Mouse (Mus musculus) urinary bladder, postnatal 14 days (tissue): ENCODE results near the gene Ccnf.

Experiments
- DNase-seq: peaks from one replicate; pipeline ENCODE4 v3.0.0; 2021; ENCODE audit warnings: low spot score

Ccnf gene

GRCm38 (mm10) chr17:24224741-24225140 lies 26.5 kb downstream of the Ccnf start:
- no peak for DNase-seq

DNA sequence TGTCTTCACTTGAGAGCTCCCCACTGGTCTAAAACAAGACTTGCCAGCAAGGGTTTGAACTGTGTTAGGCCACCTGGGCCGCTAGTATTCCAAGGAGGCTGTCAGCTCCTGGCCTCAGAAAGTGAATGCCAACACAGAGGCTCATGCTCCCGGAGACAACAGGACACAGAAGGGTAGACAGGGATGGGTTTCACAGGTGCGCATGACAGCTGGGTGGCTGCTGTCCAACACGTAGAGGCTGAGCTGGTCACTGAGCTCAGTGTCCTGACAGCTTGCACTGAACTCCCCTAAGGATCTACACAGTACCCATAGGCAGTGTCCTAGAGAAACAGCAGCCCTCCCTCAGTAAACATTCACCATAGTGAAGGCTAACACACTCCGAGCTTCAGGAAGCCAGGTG lies 27.8 kb downstream of the Ccnf start:
- DNase-seq, result no peak

- DNase-seq, result no peak
Observed at GRCm38 (mm10) chr17:24222653-24223052, 28.6 kb downstream of the Ccnf start.

DNA sequence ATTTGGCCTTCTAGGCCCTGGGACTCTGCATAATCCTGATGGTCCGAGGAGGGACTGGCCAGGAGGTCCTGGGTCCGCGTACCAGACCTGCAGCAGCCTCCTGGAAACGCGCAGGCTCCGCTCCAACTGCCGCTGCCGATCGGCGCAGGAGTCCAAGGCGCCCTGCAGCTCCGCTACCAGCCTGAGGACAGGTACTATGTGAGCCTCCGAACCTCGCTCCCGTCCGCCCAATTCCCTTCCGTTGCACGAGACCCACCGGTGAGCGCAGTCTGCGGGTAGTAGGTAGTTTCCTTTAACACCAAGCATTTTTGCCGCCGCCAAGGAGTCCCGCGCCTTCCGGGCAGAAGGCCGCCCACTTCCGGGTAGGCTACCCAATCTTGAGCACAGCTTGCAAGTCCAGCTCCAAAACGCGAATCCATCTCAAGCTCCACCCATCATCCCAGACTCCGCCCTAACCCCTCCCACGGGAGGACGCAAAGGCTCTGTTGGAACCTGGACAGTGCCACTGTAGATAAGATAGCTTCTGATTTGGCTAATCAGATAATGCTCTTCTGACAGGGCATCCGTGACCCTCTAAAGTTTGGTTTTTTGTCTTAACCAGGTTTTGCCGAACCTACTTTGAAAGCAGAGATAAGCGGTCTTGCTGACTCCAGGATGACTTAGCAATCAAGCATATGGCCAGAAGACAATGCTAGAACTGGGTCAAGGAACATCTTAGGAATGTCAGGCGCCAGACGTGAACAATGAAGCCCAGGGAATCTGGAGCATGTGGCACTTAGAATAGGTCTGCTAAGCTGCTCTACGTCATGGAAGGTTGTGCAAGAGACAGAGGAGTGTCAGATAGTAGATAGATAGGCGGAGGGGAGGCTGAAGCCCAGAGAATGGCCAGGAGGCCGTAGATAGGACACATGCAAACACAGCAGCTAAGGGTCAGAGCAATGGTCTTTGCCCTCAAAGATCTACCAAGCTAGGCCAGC lies 30.6 kb downstream of the Ccnf start, which contains the start of gene Tedc2:
Tedc2 (minus strand) TSS at position 417 of the 977 bp plus-strand sequence.
- DNase-seq, result peak; percentile 94

DNA sequence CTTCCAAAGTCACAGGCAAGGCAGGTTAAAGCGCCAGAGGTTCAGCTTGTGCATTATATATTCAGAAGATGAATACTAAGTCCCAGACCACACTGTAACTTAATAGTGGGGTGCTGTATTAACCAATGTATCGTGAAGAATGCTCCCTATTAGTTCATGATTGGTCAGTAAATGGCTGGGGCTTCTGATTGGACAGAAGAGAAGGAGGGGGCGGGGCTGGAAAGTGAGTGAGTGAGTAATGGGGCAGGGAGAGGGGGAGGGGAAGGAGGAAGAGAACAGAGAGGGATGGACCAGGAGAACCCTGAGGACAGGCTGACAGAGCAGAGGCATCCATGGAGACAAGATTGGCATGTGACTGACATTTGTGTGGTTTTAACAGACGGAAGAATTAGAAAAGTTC lies 34.4 kb downstream of the Ccnf start:
- DNase-seq, result no peak

DNA sequence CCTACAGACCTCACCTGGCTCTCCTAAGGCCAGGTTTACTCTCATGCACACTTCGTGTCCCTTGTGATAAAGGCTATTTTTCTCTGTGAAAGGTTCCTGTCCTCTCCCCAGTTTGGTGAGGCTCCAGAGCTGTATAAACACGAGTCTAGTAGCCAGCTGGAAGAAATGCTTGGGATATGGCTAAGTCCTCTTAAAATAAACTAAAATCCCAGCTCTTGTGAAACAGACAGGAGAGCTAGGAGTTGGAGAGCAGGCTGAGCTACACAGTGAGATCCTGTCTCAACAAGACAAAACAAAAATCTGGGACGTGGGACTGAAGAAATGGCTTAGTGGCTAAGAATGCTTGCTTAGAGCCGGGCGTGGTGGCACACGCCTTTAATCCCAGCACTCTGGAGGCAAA lies 38.1 kb downstream of the Ccnf start:
- DNase-seq, result peak; percentile 35

GRCm38 (mm10) chr17:24212441-24213018 lies 38.8 kb downstream of the Ccnf start:
- DNase-seq, result no peak

GRCm38 (mm10) chr17:24211631-24212440 lies 39.4 kb downstream of the Ccnf start:
- peak; percentile 28 for DNase-seq

DNA sequence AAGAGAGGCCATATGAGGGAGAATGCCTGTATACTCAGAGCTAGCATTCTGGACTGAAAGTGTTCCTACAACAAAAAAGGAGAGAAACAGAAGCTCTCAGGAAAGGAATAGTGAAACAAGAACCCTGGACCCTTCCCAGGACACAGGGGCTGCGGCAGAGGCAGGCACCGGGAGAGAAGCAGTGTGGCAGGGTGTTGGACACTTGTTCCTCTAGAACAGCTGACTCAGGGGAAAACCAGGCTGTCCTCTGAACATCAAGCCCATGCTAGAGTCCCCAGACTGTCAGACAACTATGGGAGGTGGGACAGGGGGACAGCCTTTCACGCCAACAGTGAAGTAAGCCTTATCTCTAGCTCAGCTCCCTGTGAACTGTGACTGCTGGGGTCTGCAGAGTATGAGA lies 40.7 kb downstream of the Ccnf start:
- no peak for DNase-seq

DNA sequence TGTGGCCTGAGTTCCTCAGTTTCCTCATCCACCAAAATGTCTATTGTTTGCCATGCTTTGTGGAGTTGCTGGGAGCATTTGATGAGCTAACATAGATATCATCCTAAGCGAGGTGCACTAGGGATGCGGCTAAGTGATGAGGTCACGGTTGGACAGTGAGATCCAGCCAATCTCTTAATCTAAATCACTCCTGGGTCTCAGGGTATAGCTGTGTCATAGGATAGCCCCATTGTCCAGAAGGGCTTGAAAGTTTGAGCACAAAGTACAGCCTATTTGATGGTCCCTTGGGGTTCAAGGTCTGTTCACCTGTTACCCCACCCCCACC lies 41.4 kb downstream of the Ccnf start:
- DNase-seq, result no peak

- DNase-seq, result peak; percentile 43
Observed at GRCm38 (mm10) chr17:24209043-24209915, 42.0 kb downstream of the Ccnf start, which contains the start of gene Ntn3. Gene Ntn3, minus strand, starts transcription at chr17:24209531.

DNA sequence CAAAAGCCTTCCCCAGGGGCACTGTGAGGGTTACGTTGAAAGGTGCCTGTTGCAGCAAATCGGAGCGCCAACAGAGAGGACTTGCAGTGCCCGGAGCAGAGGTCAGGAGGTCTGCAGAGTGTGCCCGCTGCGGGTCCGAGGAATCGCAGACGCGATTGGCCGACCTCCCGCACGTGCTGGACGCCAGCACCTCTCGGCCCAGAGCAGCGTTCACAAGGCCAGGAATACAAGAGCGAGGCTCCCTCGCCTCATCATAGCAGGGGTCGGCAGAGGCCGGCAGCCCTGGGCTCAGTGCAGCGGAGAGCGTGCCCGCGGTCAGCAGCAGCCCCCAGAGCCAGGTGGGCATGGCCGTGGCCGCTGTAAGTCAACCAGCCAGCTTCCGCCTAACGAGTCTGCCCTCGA lies 42.6 kb downstream of the Ccnf start:
- no peak for DNase-seq

DNA sequence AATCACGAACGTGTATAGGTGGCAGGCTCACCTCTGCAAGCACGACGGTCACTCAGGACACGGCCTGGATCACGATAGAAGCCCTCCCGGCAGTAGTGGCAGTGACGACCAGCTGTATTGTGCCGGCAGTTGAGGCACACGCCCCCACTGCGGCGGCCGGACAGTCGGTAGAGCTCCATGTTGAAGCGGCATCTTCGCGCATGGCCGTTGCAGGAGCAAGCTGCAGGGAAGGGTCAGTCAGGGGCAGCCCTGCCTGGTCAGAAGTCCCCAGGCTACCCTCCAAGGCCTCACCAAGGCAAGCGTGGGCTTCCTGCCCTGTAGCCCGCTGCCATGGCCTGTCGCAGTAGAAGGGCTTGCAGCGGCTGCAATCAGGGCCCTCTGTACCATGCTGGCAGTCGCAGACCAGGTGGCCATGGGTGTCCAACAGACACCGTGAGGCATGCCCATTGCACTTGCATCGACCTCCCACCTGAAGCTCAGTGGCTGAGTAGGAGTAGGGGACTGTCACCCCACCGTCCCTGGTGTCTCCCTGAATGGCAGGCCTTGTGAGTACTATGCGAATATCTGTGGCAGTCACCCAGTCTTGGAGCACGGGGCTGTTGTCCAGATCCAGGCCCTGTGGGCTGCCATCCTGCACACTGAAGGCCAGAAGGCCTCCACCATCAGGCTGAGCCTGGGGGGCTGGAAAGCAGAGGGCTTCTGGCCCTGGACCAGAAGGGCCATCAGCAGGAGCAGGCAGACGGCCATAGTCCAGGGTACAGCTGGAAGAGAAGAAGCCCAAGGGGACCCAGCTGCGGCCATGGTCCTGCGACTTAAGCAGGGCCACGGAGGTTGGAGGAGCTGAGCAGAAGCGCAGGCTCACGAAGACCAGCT lies 43.3 kb downstream of the Ccnf start:
- no peak for DNase-seq

DNA sequence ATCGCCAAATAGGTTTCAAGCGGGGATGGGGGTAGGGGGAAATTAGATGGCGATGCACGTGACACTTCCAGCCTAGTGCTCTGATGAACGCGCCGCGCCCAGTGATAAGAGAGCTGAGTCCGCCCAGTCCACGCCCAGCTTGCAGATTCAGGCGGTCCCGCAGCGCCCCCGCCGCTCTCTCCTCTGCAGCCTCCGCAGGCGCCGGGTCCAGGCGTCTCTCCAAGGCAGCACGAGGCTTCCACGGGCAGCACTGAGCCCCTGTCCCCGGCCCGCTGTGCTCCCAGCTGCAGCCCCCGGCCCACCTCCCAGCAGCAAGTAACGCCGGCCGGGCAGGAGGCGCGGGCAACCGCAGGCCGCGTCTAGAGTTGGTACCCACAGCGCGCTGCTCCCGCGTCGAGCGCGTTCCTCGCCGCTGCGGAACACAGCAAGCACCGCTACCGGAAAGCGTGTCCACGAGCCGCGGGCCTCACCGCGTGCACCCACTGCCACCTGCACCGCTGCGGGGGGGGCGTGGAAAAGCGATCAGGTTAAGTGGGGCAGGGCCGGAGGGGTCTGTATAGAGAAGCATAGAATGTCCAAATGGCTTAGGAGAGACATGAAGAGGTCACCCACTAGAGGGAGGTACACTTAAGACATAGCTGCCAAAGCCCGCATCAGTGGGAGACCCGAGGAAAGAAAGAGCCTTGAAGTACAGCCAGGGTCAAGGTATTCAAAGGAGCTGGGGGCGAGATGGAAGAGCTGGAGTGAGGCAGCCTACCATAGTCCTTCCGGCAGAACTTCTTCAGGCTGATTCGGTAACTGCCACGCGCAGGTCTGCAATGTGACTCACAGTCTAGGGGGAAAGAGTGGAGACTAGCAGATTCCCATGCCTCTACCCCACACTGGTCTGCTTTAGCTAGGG lies 44.6 kb downstream of the Ccnf start:
- DNase-seq, result peak; percentile 45

GRCm38 (mm10) chr17:24205908-24206361 lies 45.3 kb downstream of the Ccnf start:
- DNase-seq, result peak; percentile 39

- DNase-seq, result peak; percentile 90
Observed at GRCm38 (mm10) chr17:24205284-24205888, 45.9 kb downstream of the Ccnf start, which contains the start of gene Tbc1d24. Gene Tbc1d24, minus strand, starts transcription at chr17:24205562.

DNA sequence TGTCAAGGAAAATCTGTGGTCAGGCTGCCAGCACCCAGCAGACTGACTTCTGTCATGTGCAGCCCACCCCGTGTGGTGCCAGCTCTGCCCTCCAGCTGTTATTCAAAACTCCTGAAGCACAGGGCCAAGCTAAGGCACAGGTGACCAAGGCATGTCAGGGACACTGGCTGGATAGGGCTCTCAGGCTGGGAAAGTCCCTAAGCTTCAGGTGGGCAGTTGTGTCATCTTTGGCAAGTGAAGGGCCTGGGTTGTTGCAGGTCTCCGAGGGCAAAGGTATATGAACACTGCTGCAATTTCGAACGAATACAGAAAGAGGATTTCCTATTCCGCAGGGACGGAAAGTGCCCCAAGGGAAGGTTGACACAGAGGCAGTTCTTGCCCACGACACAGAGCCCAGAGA lies 46.4 kb downstream of the Ccnf start:
- DNase-seq, result no peak

GRCm38 (mm10) chr17:24203611-24204534 lies 47.4 kb downstream of the Ccnf start:
- no peak for DNase-seq
